Mouse (Mus musculus) adrenal gland, postnatal 14 days (tissue): ENCODE measurements around the gene Gpr88. TPM values are rescaled to one million over a fixed set of nuclear protein-coding genes. Genes with fewer than 3 reads are reported as not detected.

Source experiments
- DNase-seq: peaks from one replicate; pipeline ENCODE4 v3.0.0; 2021; ENCODE audit warnings: mixed read lengths
- long read RNA-seq, 2 experiments: library from polyadenylated mRNA; stranded (forward); transcript quantifications; one replicate each; pipeline ENCODE4 v2.0.0; 2021
- total RNA-seq: library from RNA; stranded (reverse); gene quantifications from 2 replicates; pipeline ENCODE4 v1.2.3, GENCODE M21; 2021

Gpr88 gene
- total RNA-seq: 0.44 and 0.49 TPM in 2 replicates
- long read RNA-seq, experiment 1: 0 reads
- long read RNA-seq, experiment 2: 0 reads

DNA sequence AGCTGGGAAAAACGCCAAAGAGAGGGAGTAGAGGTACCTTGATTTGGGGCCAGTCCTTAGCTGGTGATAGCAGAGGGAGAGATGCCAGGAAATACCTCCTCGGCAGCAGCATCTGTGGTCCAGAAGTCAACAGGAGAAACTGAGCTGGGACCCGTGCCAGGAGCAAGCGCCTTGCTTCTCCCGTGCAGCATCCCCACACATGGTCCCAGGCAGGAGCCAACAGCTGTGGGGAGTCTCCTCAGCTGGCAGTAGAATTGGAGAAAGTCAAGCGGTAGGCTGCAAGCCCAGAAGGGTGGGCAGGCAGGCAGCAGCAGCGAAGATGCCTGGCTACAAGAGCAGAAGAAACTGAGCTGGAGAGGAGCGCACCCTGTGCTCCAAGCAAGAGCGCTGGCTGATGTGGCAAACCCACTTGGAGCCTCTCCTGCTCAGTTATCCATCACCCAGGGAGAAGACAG lies at the start of gene Gpr88:
Gene Gpr88, minus strand, starts transcription at position 427 of the 455 bp plus-strand sequence.
- peak; percentile 36 for DNase-seq

DNA sequence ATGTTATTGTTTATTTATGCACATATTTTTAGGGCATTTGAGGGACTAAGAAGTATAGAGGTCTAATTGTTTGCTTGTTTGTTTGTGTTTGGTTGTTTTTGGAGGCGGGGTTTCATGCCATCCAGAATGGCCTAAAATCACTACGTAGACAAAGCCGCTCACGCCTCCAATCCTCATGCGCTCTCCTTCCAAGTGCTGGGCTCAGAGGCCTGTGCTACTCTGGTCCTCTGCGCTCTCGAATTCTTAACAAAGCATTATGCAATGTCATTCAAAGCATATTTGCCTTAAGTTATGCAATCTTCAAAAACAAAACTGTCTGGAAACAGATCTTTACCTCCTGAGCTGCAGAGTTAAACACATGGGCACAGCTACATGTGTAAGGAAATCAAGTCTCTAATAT lies 49.3 kb upstream of the Gpr88 start:
- no peak for DNase-seq

DNA sequence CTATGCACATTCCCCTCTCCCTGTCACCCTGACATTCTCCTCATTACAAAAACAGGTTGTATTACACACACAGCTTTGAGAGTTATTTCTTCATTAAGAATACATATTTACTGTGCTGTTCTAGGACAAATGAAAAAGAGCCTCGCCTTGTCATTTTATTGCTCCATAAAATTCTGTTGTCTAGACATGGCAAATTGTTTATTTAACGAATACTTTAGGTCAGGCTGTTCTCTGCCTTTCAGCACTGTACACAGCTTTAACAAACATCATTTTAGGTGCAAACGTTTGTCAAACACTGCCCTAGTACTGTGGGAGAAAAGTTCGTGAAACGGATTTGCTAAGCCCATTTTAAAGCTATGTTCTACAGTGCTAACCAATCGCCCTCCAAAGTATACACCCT lies 48.5 kb upstream of the Gpr88 start:
- no peak for DNase-seq

DNA sequence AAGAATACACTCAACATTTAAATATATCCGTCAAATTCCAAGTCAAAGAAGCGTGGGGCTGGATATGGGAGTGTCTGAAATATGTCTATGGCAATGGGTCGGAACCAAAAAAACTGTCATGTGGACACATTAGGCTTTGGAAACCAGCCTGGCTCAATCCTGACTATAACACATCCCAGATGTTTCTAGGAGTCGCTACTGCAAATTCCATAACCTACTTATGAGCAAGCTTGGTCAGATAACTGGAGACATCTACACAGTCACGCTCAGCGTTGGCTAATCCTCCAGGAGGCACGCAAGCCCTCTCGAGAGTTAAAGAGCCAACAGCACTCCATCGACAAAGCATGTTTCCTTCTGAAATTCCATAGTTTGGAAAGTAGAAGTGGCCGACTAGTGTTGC lies 45.4 kb upstream of the Gpr88 start:
- no peak for DNase-seq

DNA sequence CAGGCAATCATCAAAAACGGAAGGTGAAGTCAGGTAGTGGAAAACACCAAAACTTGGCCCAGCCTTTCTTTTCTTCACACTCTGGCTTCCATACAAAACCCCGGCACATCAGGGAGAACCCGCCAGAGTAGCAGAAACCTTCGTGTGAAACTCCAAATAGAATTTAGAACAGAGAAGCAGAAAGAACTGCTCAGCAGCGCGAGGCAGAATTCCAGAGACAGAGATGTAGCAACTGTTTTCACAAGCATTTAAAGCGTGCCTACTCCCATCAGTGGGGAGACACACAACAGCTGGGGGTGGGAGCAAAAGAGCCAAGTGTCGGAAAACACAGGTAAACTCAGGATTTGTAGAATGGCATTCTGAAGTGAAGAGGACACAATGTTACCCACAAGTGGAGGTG lies 44.7 kb upstream of the Gpr88 start:
- DNase-seq: no peak

DNA sequence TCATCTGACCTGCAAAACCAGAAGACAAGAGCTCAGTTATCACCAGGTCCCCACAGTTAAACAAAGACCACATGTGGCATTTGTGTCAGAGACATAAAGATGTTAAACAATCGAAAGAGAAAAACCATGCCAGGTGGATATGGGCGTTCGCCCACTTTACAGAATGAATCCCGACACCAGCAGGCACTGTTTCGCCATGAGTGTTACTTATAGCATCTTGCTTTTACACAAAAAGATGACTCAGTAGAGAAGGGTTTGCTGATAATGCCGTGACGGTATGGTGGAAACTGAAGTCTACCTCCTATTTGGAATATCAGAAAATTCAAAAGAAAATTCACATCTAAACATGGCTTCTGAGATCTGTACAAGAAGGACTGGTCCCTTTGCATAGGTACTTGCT lies 43.9 kb upstream of the Gpr88 start:
- no peak for DNase-seq

DNA sequence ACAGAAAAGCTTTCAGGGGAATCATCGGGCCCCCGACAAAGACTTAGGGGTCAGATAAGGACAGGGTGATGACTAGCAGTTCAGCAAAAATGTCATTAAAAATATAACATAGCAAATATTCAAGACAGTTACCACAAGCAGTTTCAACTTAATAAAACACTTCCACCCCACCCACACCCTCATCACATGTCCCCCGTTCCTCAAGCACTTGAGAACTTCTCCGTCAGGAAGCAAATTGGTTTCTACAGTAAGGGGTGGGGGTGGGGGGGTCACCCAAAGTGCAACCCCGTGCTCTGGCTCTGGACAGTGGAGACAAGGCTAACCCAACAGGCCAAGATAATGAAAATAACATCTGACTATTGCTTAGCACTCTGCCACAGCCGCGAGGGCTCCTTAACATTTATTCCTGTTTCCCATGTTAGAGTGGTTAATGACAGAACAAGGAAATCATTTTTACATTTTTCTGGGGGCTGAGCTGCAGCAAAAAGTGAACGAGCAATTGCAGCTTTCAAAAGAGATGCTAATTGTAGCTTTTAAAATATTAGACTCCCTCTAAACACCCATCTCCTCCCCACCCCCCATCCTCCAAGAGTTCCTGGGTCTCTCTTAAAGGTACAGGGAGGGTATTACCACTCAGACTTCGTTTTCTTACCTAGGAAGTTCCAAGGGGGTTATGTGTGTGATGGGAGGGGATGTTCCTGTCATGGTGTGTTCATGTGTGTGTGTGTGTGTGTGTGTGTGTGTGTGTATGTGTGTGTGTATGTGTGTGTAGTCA lies 36.9 kb upstream of the Gpr88 start:
- no peak for DNase-seq

DNA sequence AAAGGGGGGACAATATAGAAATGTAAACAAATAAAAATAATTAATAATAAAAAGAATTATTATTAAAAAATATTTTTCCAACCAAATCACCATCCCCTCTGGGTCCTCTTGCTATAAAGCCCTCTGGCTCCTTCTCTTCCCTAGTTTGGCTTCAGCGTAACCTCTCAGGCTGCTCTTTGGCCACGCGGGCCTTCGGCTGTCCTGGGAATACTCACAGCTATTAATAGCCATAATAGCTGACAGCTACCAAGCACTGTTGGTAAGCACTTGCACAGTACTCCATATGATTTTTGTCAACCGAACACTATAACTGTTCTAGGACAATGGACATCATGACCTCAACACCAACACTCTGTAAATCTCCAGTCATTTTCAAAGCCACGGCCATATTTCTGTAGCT lies 35.5 kb upstream of the Gpr88 start:
- DNase-seq: peak; percentile 14

DNA sequence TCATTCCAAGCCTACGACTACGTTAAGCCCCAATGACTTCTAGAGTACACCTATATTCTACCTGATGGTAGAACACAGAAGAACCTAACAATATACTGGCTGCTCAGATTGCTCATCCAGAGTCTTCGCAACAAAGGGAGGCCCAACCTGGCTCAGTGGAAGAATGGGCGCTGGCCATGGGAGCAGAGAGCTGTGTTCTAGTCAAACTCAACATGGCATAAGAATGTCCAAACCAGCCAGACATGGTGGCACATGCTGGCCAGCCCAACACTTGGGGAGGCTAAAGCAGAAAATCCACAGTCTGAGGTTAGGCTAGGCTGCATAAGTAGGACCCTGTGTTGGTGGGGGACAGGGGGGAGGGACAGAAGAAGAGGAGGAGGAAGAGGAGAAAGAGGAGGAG lies 31.4 kb upstream of the Gpr88 start:
- DNase-seq: no peak

DNA sequence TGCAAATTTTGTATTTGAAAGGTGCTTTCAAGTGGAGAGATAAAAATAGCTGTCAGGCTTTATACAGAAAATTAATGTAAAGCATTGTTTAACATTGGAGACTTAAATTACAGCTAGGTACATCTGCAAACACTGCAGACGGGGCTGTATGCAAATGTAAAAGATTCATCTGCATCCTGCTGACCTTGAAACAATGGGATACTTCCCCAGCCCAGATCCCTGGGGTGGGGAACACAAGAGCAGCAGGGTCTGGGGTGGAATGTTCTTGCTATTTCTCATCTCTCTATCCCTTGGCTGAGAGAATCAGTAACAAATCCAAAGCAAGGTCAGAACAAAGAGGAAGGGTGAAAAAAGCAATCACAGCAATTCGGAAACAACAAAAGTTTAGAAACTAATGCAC lies 30.7 kb upstream of the Gpr88 start:
- DNase-seq: no peak

DNA sequence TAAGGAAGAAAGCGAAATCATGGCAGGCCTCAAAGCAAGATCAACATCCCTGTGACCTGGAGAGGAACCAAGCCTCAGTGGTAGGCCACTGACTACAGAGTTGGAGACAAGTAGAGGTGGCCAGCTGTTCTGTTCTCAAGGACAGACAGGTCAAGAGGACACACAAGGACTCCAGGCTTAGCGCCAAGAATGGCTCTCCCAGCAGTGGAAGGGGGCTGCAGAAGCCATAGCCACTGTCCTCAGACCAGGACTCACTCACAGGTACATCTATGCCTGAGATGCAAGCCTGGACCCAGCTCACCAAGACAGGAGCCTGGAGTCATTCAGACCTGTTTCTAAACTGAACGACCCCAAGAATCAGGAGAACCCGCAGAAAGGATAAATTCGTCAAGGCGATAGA lies 28.4 kb upstream of the Gpr88 start:
- DNase-seq: no peak

DNA sequence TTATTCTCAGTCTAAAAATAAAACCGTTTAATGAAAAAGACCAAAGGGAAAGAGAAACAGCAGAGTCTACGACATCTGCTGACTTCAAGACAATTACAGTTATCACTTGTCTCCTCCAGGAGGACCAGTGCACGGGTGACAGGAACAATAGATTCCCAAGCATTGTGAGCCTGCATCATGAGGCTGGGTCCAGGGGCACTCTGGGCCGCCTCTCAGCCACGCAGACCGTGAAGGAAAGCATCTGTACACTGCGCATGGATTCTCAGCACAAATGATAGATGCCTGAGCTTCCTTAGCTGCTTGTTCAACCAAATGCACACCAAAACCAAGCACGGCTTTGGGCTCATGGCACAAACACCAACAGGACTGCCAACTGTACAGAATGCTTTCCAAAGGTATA lies 23.8 kb upstream of the Gpr88 start:
- no peak for DNase-seq

DNA sequence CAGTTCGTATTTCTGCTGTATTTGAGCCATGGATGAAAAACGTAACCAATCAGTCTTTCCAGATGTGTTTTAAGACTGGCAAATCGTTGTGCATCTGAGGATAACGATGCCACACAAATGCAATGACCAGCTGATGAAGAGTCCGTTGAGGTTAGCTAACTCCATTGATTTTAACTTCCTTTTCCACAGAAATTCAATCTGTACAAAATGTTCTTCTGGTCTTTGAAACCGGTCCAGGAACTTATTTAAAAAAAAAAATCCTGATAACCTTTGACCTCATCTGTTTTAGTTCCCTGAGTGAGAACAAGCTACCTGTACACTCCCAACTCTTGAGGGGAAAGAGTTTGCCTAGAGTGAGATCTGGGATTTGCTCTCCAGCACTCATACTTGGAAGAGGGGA lies 18.4 kb upstream of the Gpr88 start:
- no peak for DNase-seq

DNA sequence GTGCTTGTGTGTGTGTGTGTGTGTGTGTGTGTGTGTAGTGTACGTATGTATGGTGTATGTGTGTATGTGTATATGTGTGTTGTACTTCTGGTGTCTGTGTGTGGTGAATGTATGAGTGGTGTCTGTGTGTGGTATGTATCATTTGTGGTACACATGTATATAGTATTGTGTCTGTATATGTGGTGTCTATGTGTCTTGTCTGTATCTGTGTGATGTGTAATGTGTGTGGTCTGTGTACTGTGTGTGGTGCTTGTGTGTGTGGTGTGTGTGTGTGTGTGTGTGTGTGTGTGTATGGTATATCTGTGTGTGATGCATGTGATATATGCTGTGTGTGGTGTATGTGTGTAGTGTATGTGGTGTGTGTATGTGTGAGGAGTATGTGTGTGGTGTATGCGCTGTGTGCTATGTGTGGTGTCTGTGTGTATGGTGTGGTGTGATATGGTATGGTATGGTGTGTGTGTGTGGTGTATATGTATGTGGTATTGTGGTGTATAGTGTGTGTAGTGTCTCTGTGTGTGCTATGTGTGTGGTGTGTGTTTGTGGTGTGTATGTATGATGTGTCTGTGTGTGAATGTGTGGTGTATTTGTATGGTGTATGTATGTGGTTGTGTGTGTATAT lies 13.8 kb upstream of the Gpr88 start:
- no peak for DNase-seq

DNA sequence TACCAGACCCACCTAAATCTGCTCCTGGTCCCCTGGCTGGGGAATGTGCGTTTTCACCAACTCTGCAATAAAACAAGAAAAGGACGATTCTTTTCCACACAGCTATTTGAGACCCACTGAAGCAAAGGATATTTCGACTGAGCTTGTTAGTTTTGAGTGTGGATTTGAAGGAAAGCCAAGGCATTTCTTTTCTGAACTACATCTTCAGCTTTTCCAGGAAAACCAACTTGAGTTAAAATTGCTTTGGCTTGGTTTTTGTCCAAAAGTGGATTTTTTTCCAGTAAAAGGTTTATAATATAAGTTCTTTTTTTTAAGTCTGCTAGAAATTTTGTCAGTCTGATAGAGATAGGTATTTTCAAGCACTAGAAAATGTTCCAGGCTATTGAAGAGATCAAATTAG lies 13.1 kb upstream of the Gpr88 start:
- no peak for DNase-seq

DNA sequence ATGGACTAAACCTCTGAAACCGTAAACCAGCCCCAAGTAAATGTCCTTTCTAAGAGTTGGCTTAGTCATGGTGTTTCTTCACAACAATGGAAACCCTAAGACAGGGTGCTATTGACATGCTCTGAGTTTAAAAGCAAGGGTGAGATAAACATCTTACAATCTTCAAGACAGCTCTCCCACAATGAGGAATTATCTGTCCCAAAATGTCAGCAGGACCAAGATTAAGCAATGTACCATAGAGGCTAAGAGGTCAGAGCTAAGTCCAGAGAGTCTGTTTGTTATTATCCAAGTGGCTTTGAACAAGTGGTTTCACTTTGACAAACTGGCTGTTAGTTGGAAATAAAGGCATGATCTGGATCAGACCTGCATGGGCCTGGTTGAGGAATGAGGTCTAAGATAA lies 10.7 kb upstream of the Gpr88 start:
- DNase-seq: no peak

DNA sequence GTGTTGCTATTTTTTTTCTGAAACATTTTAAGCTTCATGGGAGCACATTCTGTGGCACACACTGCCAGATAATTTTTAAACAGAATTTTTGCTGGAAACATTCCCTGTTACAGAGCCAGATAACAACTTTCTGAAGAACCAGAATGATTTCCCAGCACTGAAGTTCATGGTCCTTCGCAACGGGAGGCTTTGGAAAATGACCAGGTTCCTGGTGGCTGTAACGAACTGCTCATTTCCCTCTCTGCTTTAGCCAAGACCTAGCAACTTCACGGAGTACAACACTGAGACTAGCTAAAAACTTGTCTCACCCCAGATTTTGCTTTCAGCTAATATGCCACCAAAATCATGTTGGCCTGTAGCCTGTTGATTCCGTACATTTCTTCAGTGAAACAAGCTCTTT lies 9.8 kb upstream of the Gpr88 start:
- DNase-seq: no peak

DNA sequence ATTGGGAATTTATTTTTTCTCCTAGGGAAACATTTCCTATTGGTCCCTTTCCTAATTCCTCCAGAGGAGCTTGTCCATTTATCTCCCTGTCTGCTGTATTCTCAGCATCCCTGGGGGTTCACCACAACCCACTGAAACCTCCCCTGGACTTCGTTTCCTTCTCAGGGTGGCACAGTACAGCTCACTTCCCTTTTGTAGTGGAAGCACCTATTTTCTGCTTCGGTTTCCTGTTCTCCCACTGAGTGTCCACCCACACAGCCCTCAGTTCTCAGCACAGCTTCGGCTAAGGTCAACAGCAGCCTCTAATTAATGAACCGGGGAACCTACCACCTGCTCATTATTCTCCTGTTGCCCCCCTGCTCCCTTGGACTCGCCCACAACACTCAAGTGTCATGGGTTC lies 2.8 kb upstream of the Gpr88 start:
- DNase-seq: no peak

DNA sequence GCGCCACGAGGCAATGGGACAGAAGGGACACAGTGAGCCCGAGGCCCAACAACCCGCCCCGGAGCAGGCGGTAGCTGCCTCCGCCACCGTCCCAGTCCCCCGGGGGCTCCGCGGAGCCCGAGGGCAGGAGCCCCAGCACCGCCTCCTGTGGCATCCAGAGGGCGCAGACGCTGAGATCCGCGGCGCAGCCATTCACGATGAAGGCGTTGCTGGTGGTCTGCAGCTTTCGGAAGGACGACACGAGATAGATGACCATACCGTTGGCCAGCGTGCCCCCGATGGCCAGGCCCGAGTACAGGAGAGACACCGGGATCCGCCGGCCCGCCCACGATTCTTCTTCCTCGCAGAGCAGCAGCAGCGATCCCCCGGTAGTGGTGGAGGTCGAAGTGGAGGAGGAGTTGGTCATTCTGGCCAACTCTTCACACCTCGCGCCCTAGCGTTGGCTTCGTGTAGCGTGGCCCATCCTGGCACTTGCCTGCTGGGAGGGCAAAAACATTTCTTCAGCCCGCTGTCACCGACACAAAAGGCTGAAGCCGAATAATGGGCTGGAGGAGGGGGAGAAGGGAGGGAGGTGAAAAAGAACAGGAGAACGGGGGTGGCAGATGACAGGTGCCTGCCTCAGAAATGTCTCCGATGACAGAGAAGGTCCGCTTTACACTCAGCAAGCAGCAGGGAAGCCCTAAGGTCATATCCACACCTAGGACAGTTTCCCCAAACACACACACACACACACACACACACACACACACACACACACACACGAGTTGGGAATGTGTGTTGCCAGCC lies 855 bp downstream of the Gpr88 start:
- peak; percentile 28 for DNase-seq

DNA sequence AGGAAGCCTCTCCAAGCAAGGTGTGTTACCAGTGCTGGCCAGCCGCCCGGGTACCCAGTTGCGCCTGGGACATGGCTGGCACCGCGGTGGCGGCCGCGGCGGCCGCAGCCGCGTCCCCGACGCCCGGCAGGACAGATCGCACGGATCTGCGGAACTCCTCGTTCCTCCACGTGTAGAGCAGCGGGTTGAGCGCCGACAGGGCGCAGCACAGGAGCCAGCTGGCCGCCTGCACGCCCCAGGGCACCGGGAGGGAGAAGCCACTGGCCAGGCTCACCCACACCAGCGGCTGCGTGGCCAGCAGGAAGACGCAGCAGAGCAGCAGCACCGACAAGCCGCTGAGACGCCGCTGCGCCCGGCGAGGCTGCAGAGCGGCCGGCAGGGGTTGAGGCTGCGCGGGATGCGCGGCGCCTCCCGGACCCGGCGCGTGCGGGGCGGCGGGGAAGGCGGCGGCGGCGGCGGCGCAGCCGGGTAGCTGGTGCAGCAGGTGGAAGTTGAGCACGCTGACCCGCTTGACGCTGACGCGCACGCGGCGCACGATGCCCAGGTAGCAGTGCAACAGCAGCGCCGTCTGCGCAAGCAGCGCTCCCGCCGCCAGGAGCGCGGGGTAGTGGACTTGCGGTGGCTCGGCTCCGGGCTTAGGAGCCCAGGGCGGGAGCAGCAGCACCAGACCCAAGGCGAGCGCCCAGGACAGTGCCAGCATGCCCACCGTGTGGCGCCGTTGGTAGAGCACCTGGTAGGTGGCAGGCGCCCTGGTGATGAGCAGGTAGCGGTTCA lies 1.6 kb downstream of the Gpr88 start:
- peak; percentile 57 for DNase-seq

DNA sequence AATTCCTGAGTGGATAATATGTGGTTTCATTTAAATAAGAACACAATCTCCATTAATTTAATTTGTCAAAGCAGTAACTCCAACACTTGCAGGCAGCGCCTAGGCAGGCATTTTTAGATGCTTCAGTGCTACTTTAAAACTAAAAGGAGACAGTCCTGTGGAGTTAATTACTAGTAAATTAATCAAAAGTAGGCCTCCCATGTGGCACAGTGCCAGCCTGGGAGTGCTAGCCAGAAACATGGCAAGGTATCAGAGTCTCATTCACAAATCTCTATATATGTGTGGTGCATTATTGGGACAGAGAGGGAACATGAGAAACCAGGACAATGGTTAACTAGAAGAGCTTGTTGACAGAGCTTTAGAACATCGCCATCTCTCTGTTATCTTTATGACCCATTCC lies 4.3 kb downstream of the Gpr88 start:
- no peak for DNase-seq

DNA sequence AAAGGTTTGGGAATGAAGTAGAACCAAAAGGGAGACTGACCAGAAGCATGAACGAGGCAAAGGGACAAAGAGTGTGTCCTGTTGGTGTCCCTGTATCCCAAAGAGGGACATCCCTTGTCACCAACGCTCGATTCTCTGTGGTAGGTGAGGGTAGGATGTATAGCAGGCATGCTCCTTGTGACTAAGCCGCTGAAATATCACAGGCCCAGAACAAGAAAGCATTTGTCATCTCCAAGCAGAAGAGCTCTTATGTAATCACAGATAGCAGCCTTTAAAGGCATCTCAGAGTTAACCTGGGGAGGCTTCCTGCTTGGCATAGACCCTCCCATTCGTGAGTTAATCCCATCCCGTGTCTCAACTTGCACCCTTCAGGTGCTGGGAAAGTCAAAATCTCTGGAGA lies 8.8 kb downstream of the Gpr88 start:
- no peak for DNase-seq

DNA sequence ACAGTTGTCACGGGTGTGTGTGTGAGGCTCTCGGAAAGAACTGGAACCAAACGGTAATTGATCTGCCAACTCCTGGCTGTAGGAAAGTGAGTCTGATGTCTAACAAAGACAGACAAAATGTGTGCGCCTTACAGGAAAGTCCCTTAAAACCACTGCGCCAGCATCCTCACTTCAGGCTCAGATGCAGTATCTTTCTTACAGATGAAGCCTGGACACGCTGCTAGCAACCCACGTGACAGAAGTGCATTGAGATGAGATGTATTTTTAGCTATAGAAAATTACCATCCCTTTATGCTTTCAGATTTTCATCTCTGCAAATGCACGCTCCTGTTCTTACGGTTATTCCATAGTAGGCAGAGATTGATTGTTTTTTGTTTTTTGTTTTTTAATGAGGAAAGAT lies 10.6 kb downstream of the Gpr88 start:
- no peak for DNase-seq
